Mouse (Mus musculus) stomach, embryonic 14.5 days (tissue): ENCODE measurements around the gene Wee1. TPM values are rescaled to one million over a fixed set of nuclear protein-coding genes. Genes with fewer than 3 reads are reported as not detected.

Source experiments
- ATAC-seq: fragments of 200-750 bp; cut with Nextera tagmentation; 2 replicates; pipeline ENCODE4 v1.8.0; 2017; ENCODE audit warnings: low read depth, moderate TSS enrichment; ENCODE audit not compliant: insufficient number of reproducible peaks, insufficient read depth, low FRiP score
- H3K27ac ChIP-seq: fragments of 300-500 bp; sonication (generic); 2 replicates; pipeline ENCODE4 v1.5.1; 2014; ENCODE audit warnings: mild to moderate bottlenecking, low read length, moderate library complexity, mixed read lengths
- H3K27me3 ChIP-seq: fragments of 300-500 bp; sonication (generic); 2 replicates; pipeline ENCODE4 v1.6.1; 2014; ENCODE audit warnings: low read length, control low read depth, mixed read lengths; ENCODE audit not compliant: control insufficient read depth, insufficient read depth
- H3K36me3 ChIP-seq: fragments of 300-500 bp; sonication (generic); 2 replicates; pipeline ENCODE4 v1.6.1; 2014; ENCODE audit warnings: mild to moderate bottlenecking, control low read depth, low read length, moderate library complexity, mixed read lengths; ENCODE audit not compliant: control insufficient read depth, insufficient read depth
- H3K4me1 ChIP-seq: fragments of 300-500 bp; sonication (generic); 2 replicates; pipeline ENCODE4 v1.6.1; 2014; ENCODE audit warnings: low read length, control low read depth, mixed read lengths; ENCODE audit not compliant: control insufficient read depth, insufficient read depth
- H3K4me2 ChIP-seq: fragments of 300-500 bp; sonication (generic); replicated peaks from 2 replicates; pipeline ENCODE4 v1.6.1; 2014; ENCODE audit warnings: low read depth, low read length, control low read depth
- H3K4me3 ChIP-seq: fragments of 300-500 bp; sonication (generic); 2 replicates; pipeline ENCODE4 v1.5.1; 2014; ENCODE audit warnings: low read depth, low read length, control low read depth
- H3K9ac ChIP-seq: fragments of 300-500 bp; sonication (generic); replicated peaks from 2 replicates; pipeline ENCODE4 v1.6.1; 2014; ENCODE audit warnings: low read depth, mild to moderate bottlenecking, control low read depth, low read length, moderate library complexity, mixed read lengths
- H3K9me3 ChIP-seq: fragments of 300-500 bp; sonication (generic); 2 replicates; pipeline ENCODE4 v1.6.1; 2016; ENCODE audit warnings: low read depth, low read length, control low read depth; ENCODE audit not compliant: control insufficient read depth
- WGBS: fragments of 180-500 bp; shearing (Covaris S2); extraction: QIAGEN DNeasy Blood & Tissue Kit; methylation state at CpG from one replicate; pipeline ENCODE4 v1.1.7; 2014; 5-methylcytosine and 5-hydroxymethylcytosine counted together
- polyA plus RNA-seq: library from polyadenylated mRNA; unstranded; fragments of >200 nt; fragmentation: Nextera tagmentation; extraction: Ambion mirVana; gene quantifications from 2 replicates; pipeline ENCODE4 v1.2.1, GENCODE M21; 2014

Wee1 gene
- polyA plus RNA-seq, 1 experiment from 2014 or later: 38.7 TPM

DNA sequence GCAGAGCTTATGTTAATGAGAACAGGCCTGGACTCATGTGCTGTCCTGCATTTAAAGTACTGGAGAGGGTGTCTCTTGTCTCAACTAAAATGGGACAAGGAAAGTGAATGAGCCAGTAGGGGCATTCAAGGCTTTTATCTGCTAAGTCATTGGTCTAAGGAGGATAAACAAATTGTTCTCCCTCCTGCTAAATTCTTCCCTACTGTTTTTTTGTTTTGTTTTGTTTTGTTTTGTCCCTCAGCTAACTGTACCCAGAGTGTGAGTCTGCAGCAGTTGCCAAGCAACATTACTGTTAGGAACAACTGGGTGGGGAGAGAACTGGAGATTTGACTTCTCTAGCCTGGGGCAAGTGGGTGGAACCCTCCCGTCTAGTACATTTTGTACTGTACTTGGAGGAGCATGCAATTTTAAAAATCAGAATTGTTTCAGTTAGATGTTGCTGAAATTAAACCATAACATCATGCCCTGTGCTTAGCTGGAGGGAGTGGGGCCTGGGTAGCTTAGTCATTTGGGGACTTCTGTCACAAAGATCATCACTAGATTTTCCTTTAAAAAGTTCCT, 5.0 kb upstream of the Wee1 start:
- no peak overlapping the region for H3K27ac ChIP-seq
- WGBS: 47% methylated on average over 1 of the region's 1 CpGs
- H3K9ac ChIP-seq: no peak overlapping the region

DNA sequence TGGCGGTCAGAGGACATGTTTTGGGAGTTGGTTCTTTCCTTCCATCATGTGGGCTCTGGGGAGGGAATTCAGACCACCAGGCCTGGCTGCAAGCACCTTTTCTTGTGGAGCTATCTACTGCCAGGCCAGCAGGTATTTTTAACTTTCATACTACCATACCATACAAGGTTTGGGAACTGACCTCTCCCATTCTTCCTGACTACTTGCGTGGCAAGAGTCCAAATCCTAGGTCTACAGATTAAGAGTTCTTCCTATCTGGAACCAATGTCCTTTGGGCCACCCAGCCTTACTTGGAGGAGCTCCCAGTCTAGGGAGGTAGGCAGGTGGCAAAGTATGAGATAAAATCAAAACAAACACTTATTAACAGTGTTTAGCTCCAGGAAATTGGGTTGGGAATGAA, 3.4 kb upstream of the Wee1 start:
- Histone ChIP-seq H3K9ac (no peak overlapping the region), H3K27ac (no peak overlapping the region), H3K9me3 (no peaks in the 10 kb centered on the region), H3K27me3 (no peaks in the 10 kb centered on the region), H3K4me1 (no peaks in the 10 kb centered on the region), H3K4me2 (no peak overlapping the region), H3K36me3 (no peaks in the 10 kb centered on the region), H3K4me3 (no peak overlapping the region)
- no peak for ATAC-seq
- WGBS: 77% methylated on average over 2 of the region's 2 CpGs

More for the DNA sequence above, 5.0 kb upstream of the Wee1 start:
- no peak overlapping the region for H3K4me2 ChIP-seq
- no peaks in the 10 kb centered on the region for H3K27me3 ChIP-seq
- H3K9me3 ChIP-seq: no peaks in the 10 kb centered on the region
- no peak for ATAC-seq
- no peaks in the 10 kb centered on the region for H3K36me3 ChIP-seq
- H3K4me3 ChIP-seq: no peak overlapping the region
- H3K4me1 ChIP-seq: no peaks in the 10 kb centered on the region

DNA sequence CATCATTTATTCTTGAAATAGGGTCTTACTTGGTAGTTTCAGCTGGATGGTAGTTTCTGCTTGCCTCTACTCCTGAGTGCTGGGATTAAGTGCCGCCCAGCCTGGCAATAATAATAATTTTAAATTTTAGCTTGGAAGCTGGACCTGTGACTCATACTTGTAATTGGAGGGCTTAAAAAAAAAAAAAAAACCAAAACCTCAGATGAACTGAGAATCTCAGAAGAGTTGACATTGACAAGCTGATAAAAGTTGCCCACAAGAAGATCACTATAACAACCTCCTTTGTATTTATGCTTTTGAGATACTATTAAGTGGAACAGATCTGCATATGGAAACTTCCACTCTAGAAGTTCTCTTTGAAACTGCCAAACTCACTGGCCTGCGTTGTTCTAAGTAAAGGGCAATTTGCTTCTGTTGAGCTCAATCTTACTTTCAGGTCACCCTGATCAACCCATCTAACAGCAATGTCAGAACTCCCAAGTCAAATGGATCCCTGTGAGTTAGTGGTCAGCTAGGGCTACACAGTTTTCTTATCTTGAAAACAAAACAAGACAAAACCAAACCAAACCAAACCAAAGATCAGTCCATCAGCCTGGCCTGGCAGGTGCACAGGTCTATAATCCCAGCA, 1.6 kb upstream of the Wee1 start:
- no peak overlapping the region for H3K4me3 ChIP-seq

DNA sequence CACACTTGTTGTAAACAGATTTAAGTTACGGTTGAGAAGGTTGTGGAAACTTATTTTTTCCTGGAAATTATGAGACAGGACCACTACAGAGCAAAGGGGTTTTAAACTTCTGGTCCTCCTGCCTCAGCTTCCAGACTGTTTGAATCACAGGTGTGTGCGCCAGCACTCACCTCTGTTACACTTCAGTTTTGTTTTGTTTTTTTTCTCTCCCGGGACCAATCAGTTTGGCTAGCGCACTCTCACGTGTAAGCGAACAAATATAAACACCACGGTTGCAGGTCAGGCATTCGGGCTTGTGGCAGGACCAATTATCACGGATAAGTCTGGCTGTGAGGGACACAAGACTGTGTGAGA, 707 bp upstream of the Wee1 start:
- under 1% methylated on average over 9 of the region's 9 CpGs for WGBS
- peak overlapping the region; percentile 41 for H3K9ac ChIP-seq
- no peaks in the 10 kb centered on the region for H3K27me3 ChIP-seq
- H3K4me2 ChIP-seq: peak overlapping the region; percentile 49
- H3K4me1 ChIP-seq: 0 out of 2 replicates have a peak, but pooled peaks cover 6% of the 10 kb centered on the region
- H3K4me3 ChIP-seq: peak overlapping the region; percentile 97
- ATAC-seq: no peak
- no peaks in the 10 kb centered on the region for H3K9me3 ChIP-seq
- no peaks in the 10 kb centered on the region for H3K36me3 ChIP-seq
- H3K27ac ChIP-seq: peak overlapping the region; percentile 95; the same call in 1 of the 2 replicates

More for the DNA sequence above, 1.6 kb upstream of the Wee1 start:
- H3K27ac ChIP-seq: 0 out of 2 replicates have a peak overlapping the region, but pooled peaks have one; percentile 15
- no peaks in the 10 kb centered on the region for H3K36me3 ChIP-seq
- 0 out of 2 replicates have a peak, but pooled peaks cover 6% of the 10 kb centered on the region for H3K4me1 ChIP-seq
- no peak overlapping the region for H3K9ac ChIP-seq
- WGBS: 75% methylated on average over 2 of the region's 2 CpGs
- H3K27me3 ChIP-seq: no peaks in the 10 kb centered on the region
- no peak for ATAC-seq
- H3K9me3 ChIP-seq: no peaks in the 10 kb centered on the region
- peak overlapping the region; percentile 49 for H3K4me2 ChIP-seq

DNA sequence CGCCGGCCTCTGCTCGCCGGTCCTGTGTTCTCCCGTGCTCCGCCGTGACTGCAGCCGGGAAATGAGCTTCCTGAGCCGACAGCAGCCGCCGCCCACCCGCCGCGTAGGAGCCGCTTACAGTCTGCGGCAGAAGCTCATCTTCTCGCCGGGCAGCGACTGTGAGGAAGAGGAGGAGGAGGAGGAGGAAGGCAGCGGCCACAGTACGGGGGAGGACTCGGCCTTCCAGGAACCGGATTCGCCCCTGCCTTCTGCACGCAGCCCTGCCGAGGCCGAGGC, 381 bp downstream of the Wee1 start:
- H3K4me2 ChIP-seq: peak overlapping the region; percentile 63
- peak overlapping the region; percentile 97 for H3K4me3 ChIP-seq
- 0 out of 2 replicates have a peak, but pooled peaks cover 5% of the 10 kb centered on the region for H3K36me3 ChIP-seq
- H3K27me3 ChIP-seq: no peaks in the 10 kb centered on the region
- peak overlapping the region; percentile 81 for H3K9ac ChIP-seq
- under 1% methylated on average over 27 of the region's 27 CpGs for WGBS
- ATAC-seq: no peak
- H3K27ac ChIP-seq: peak overlapping the region; percentile 95
- H3K4me1 ChIP-seq: 0 out of 2 replicates have a peak, but pooled peaks cover 6% of the 10 kb centered on the region
- no peaks in the 10 kb centered on the region for H3K9me3 ChIP-seq

DNA sequence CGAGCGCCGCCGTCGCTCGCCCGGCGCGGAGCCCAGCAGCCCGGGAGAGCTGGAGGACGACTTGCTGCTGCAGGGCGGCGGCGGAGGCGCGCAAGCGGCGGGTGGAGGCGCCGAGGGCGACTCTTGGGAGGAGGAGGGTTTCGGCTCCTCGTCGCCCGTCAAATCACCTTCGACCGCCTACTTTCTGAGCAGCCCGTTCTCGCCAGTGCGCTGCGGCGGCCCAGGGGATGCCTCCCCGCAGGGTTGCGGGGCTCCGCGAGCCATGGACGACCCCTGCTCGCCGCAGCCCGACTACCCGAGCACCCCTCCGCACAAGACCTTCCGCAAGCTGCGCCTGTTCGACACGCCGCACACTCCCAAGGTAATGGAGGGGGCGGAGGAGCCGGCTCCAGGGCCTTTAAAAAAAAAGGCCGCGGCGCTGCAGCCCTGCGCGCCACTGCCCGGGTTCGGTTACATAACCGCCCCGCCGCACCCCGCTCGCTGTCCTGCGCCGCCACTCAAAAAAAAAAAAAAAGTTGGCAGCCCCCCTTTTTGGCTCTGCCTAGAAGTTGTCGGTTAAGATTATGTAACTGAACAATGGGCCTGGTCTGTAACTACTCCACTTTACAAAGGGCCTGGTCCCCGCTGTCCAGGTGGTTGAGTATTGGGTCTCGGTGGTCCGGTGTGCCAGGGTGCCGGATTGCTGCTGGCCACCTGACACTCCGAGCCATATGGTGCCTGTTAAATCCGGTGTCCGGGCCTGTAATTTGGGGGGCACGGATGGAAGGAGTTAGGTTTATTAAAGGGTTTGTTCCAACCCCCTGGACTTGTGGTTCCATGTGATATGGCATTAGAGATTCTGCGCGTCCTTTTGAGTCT, 948 bp downstream of the Wee1 start:
- Histone ChIP-seq H3K4me1 (0 out of 2 replicates have a peak, but pooled peaks cover 6% of the 10 kb centered on the region), H3K4me3 (peak overlapping the region; percentile 97), H3K27ac (peak overlapping the region; percentile 95), H3K36me3 (peaks cover 10% of the 10 kb centered on the region; the same call in 1 of the 2 replicates), H3K27me3 (no peaks in the 10 kb centered on the region), H3K9ac (peak overlapping the region; percentile 81), H3K9me3 (no peaks in the 10 kb centered on the region), H3K4me2 (peak overlapping the region; percentile 63)
- 0% methylated on average over 74 of the region's 74 CpGs for WGBS
- no peak for ATAC-seq

DNA sequence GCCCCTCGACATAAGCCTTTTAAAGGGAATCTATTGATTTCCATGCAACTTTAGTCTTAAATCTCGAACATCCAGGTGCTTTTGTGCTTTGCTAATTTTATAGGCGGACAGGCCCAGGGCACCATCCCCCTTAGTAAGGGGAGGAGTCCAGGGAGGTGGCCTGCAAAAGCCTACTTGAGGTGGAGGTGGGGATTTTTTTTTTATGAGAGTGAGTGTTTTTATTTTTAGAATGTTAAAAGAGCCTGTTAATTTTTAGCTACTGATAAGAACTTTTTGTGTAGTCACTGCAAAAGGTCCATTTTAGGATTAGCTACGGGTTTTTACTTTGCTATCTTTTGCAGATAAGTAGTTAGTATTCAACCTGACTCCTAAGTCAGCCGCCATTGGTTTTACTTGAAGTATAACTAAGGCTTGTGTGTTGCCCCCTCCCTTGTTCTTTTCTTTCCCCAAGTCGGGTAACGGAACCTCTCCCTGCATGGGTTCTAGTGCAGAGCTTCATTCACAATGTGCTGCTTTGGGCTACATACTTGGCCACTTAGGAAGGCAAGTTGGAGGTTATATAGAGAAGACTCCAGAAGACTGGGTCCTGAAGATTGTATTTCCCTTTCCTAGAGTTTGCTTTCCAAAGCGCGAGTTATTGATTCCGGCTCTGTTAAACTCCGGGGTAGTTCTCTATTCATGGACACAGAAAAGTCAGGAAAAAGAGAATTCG, 2.2 kb downstream of the Wee1 start:
- Histone ChIP-seq H3K4me1 (0 out of 2 replicates have a peak, but pooled peaks cover 6% of the 10 kb centered on the region), H3K4me2 (peak overlapping the region; percentile 63), H3K27me3 (no peaks in the 10 kb centered on the region), H3K27ac (peak overlapping the region; percentile 95; the same call in 1 of the 2 replicates), H3K36me3 (peaks cover 21% of the 10 kb centered on the region), H3K9ac (peak overlapping the region; percentile 81; the same call in 1 of the 2 replicates), H3K9me3 (no peaks in the 10 kb centered on the region), H3K4me3 (peak overlapping the region; percentile 97)
- 39% methylated on average over 12 of the region's 12 CpGs for WGBS
- no peak for ATAC-seq

DNA sequence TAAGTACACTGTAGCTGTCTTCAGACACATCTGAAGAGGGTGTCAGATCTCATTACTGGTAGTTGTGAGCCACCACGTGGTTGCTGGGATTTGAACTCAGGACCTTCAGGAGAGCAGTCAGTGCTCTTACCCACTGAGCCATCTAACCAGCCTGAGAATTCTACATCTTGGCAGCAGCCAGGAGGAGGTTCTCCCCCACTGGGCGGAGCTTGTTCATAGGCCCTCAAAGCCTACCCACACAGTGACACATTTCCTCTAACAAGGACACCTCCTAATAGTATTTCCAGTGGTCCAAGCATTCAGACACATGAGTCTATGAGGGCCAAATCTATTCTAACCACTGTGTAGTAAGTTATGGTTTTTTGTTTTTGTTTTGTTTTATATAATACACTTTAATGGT, 6.7 kb downstream of the Wee1 start:
- Histone ChIP-seq H3K4me1 (0 out of 2 replicates have a peak, but pooled peaks cover 6% of the 10 kb centered on the region), H3K9ac (no peak overlapping the region), H3K9me3 (no peaks in the 10 kb centered on the region), H3K27ac (no peak overlapping the region), H3K36me3 (peaks cover 45% of the 10 kb centered on the region), H3K4me2 (no peak overlapping the region), H3K4me3 (no peak overlapping the region), H3K27me3 (no peaks in the 10 kb centered on the region)
- no peak for ATAC-seq
- WGBS: 87% methylated on average over 2 of the region's 2 CpGs
